Mouse (Mus musculus) liver, embryonic 16.5 days (tissue): ENCODE measurements at regions not wholly inside any gene's neighbourhood (a gene's known extent, or its start where the extent isn't known, plus 50 kb on each side); places are given as distances from the start of the nearest gene placed in this dataset.

ENCODE experiments used
- ATAC-seq: fragments of 200-750 bp; cut with Nextera tagmentation; 2 replicates; pipeline ENCODE4 v1.8.0; 2017; ENCODE audit warnings: low read depth, mild to moderate bottlenecking, moderate number of reproducible peaks, moderate library complexity
- H3K27ac ChIP-seq: fragments of 300-500 bp; sonication (generic); 2 replicates; pipeline ENCODE4 v1.5.1; 2014; ENCODE audit warnings: mild to moderate bottlenecking, low read length
- H3K27me3 ChIP-seq: fragments of 300-500 bp; sonication (generic); 2 replicates; pipeline ENCODE4 v1.6.1; 2014; ENCODE audit warnings: low read depth, low read length, mixed read lengths; ENCODE audit not compliant: control insufficient read depth, insufficient read depth
- H3K36me3 ChIP-seq: fragments of 300-500 bp; sonication (generic); 2 replicates; pipeline ENCODE4 v1.6.1; 2014; ENCODE audit warnings: mild to moderate bottlenecking; ENCODE audit not compliant: control insufficient read depth, insufficient read depth
- H3K4me1 ChIP-seq: fragments of 300-500 bp; sonication (generic); 2 replicates; pipeline ENCODE4 v1.6.1; 2014; ENCODE audit warnings: low read depth, low read length, mixed read lengths; ENCODE audit not compliant: control insufficient read depth
- H3K4me2 ChIP-seq: fragments of 300-500 bp; sonication (generic); 2 replicates; pipeline ENCODE4 v1.6.1; 2014; ENCODE audit warnings: low read depth, low read length, mixed read lengths
- H3K4me3 ChIP-seq: fragments of 300-500 bp; sonication (generic); 2 replicates; pipeline ENCODE4 v1.5.1; 2014; ENCODE audit warnings: low read depth, mild to moderate bottlenecking, low read length
- H3K9ac ChIP-seq: fragments of 300-500 bp; sonication (generic); 2 replicates; pipeline ENCODE4 v1.6.1; 2014; ENCODE audit warnings: low read depth, low read length
- H3K9me3 ChIP-seq: fragments of 300-500 bp; sonication (generic); replicated peaks from 2 replicates; pipeline ENCODE4 v1.6.1; 2016; ENCODE audit warnings: low read length; ENCODE audit not compliant: control insufficient read depth
- WGBS: fragments of 180-500 bp; shearing (Covaris S2); extraction: QIAGEN DNeasy Blood & Tissue Kit; methylation state at CpG from one replicate; pipeline ENCODE4 v1.1.7; 2014; ENCODE audit not compliant: insufficient replicate concordance; 5-methylcytosine and 5-hydroxymethylcytosine counted together

GRCm38 (mm10) chr3:132453927-132454326, 175.7 kb upstream of the Gimd1 start:
- Histone ChIP-seq H3K27me3 (no peaks in the 10 kb centered on the region), H3K9me3 (no peaks in the 10 kb centered on the region), H3K4me3 (no peak overlapping the region), H3K27ac (no peak overlapping the region), H3K4me1 (no peaks in the 10 kb centered on the region), H3K9ac (no peak overlapping the region), H3K36me3 (no peaks in the 10 kb centered on the region), H3K4me2 (no peak overlapping the region)
- no peak for ATAC-seq
- 32% methylated on average over 4 of the region's 4 CpGs for WGBS

- no peak overlapping the region for H3K9ac ChIP-seq
- H3K4me2 ChIP-seq = no peak overlapping the region
- H3K4me1 ChIP-seq = no peaks in the 10 kb centered on the region
- H3K4me3 ChIP-seq = no peak overlapping the region
- no peaks in the 10 kb centered on the region for H3K9me3 ChIP-seq
- no peak overlapping the region for H3K27ac ChIP-seq
- no peaks in the 10 kb centered on the region for H3K27me3 ChIP-seq
- 45% methylated on average over 5 of the region's 5 CpGs for WGBS
- no peak for ATAC-seq
- no peaks in the 10 kb centered on the region for H3K36me3 ChIP-seq
These were observed 167.2 kb upstream of the Gimd1 start for GRCm38 (mm10) chr3:132462348-132462959.

GRCm38 (mm10) chr3:132471070-132471469, 158.6 kb upstream of the Gimd1 start:
- H3K4me1 ChIP-seq = no peaks in the 10 kb centered on the region
- 35% methylated on average over 4 of the region's 4 CpGs for WGBS
- H3K4me2 ChIP-seq = no peak overlapping the region
- H3K9me3 ChIP-seq = no peaks in the 10 kb centered on the region
- H3K4me3 ChIP-seq = no peak overlapping the region
- no peaks in the 10 kb centered on the region for H3K36me3 ChIP-seq
- H3K9ac ChIP-seq = no peak overlapping the region
- H3K27me3 ChIP-seq = no peaks in the 10 kb centered on the region
- no peak overlapping the region for H3K27ac ChIP-seq
- ATAC-seq = no peak

GRCm38 (mm10) chr3:132477768-132478167, 151.9 kb upstream of the Gimd1 start:
- Histone ChIP-seq H3K4me2 (no peak overlapping the region), H3K9me3 (no peaks in the 10 kb centered on the region), H3K9ac (no peak overlapping the region), H3K27ac (no peak overlapping the region), H3K27me3 (no peaks in the 10 kb centered on the region), H3K4me3 (no peak overlapping the region), H3K36me3 (no peaks in the 10 kb centered on the region), H3K4me1 (no peaks in the 10 kb centered on the region)
- WGBS = 66% methylated on average over 5 of the region's 5 CpGs
- ATAC-seq = no peak

GRCm38 (mm10) chr3:132479275-132479674, 150.3 kb upstream of the Gimd1 start:
- H3K27me3 ChIP-seq = no peaks in the 10 kb centered on the region
- H3K9me3 ChIP-seq = no peaks in the 10 kb centered on the region
- no peak overlapping the region for H3K4me2 ChIP-seq
- WGBS = 45% methylated on average over 2 of the region's 2 CpGs
- ATAC-seq = peak; percentile 43
- H3K4me3 ChIP-seq = no peak overlapping the region
- H3K27ac ChIP-seq = no peak overlapping the region
- no peaks in the 10 kb centered on the region for H3K4me1 ChIP-seq
- no peaks in the 10 kb centered on the region for H3K36me3 ChIP-seq
- H3K9ac ChIP-seq = no peak overlapping the region

- no peak for ATAC-seq
- 58% methylated on average over 2 of the region's 2 CpGs for WGBS
These were observed 144.8 kb upstream of the Gimd1 start for GRCm38 (mm10) chr3:132484814-132485213.

GRCm38 (mm10) chr3:132485553-132485952, 144.1 kb upstream of the Gimd1 start:
- ATAC-seq = no peak
- Histone ChIP-seq H3K4me3 (no peak overlapping the region), H3K27ac (no peak overlapping the region), H3K4me2 (no peak overlapping the region), H3K27me3 (no peaks in the 10 kb centered on the region), H3K9me3 (no peaks in the 10 kb centered on the region), H3K9ac (no peak overlapping the region), H3K36me3 (no peaks in the 10 kb centered on the region), H3K4me1 (no peaks in the 10 kb centered on the region)
- WGBS = 62% methylated on average over 5 of the region's 5 CpGs

More at GRCm38 (mm10) chr3:132484814-132485213, 144.8 kb upstream of the Gimd1 start:
- no peak overlapping the region for H3K4me3 ChIP-seq
- H3K4me1 ChIP-seq = no peaks in the 10 kb centered on the region
- H3K27ac ChIP-seq = no peak overlapping the region
- no peak overlapping the region for H3K4me2 ChIP-seq
- no peaks in the 10 kb centered on the region for H3K36me3 ChIP-seq
- H3K9me3 ChIP-seq = no peaks in the 10 kb centered on the region
- no peak overlapping the region for H3K9ac ChIP-seq
- H3K27me3 ChIP-seq = no peaks in the 10 kb centered on the region

GRCm38 (mm10) chr3:132506095-132506494, 123.5 kb upstream of the Gimd1 start:
- Histone ChIP-seq H3K4me2 (no peak overlapping the region), H3K4me1 (no peaks in the 10 kb centered on the region), H3K27ac (no peak overlapping the region), H3K9me3 (no peaks in the 10 kb centered on the region), H3K4me3 (no peak overlapping the region), H3K9ac (no peak overlapping the region), H3K27me3 (no peaks in the 10 kb centered on the region), H3K36me3 (no peaks in the 10 kb centered on the region)
- 9% methylated on average over 4 of the region's 4 CpGs for WGBS
- ATAC-seq = peak; percentile 61

GRCm38 (mm10) chr3:132510240-132510639, 119.4 kb upstream of the Gimd1 start:
- Histone ChIP-seq H3K27me3 (no peaks in the 10 kb centered on the region), H3K4me3 (no peak overlapping the region), H3K9me3 (no peaks in the 10 kb centered on the region), H3K9ac (no peak overlapping the region), H3K4me1 (no peaks in the 10 kb centered on the region), H3K36me3 (no peaks in the 10 kb centered on the region), H3K4me2 (no peak overlapping the region), H3K27ac (no peak overlapping the region)
- 48% methylated on average over 1 of the region's 1 CpGs for WGBS
- no peak for ATAC-seq
